Mouse (Mus musculus): ENCODE measurements around the gene Pik3c2g. TPM values are rescaled to one million over a fixed set of nuclear protein-coding genes. Genes with fewer than 3 reads are reported as not detected.

The Pik3c2g gene
- total and polyA plus RNA-seq, 2 experiments from 2014 or later, result 0.25 to 1.2 TPM

DNA sequence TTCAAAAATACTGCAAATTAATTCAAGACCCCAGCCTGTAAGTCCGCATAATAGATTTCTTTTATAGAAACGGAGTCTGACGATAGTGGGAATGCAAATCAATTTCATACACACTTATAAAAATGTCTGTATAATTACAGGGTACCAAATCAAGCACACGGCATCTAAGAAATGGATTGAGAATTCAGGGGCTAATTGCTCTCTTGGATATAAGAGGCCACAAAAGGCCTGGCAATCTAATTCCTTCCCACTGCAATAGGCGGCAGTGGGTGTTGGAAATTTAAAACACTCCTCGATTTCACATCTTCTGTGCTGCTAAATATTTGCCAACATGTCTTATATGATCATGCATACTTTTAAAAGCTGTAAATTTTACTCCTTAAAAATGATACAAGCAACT lies 402.1 kb downstream of the Pik3c2g start:
- H3K9ac ChIP-seq (replicated peaks; ENCODE audit: low read length, poor library complexity, severe bottlenecking), result no peak overlapping the region
- no peak for ATAC-seq (ENCODE audit: low FRiP score)
- DNase-seq (ENCODE audit: low spot score), result no peak
- no peaks in the 10 kb centered on the region for H3K27me3 ChIP-seq (ENCODE audit: insufficient read depth, low read length)
- H3K9me3 ChIP-seq (ENCODE audit: low read length), result no peaks in the 10 kb centered on the region
- no peaks in the 10 kb centered on the region for H3K36me3 ChIP-seq (ENCODE audit: insufficient read depth, low read length)
- no peak overlapping the region for H3K4me3 ChIP-seq (ENCODE audit: low read depth, low read length)
- no peaks in the 10 kb centered on the region for H3K4me1 ChIP-seq (ENCODE audit: insufficient read depth, low read length)
- TF ChIP-seq CTCF (IDR thresholded peaks at IDR 0.05), result no peak
- 34% methylated on average over 6 of the region's 6 CpGs for whole genome bisulfite sequencing
- H3K4me2 ChIP-seq (ENCODE audit: low read depth, low read length, poor library complexity, severe bottlenecking), result no peak overlapping the region
- no peak overlapping the region for H3K27ac ChIP-seq (ENCODE audit: low read depth, low read length)

DNA sequence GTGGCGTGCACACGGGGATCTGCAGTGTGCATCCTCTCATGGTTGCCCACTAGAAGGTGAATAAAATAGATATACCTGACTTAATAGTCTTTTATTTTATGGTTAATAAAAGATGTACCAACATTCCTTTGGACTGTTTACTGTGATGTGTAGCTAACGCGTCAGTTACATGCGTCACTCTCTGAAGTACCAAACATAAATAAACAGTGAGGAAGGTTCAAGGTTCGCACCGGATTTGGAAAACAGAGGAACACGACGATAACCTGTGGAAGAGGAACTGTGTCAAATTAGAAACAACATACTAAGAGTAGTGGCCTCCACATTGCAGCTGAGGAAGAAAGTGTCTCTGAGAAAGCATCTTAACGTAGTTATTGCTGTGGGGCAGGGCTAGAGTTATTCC lies 402.6 kb downstream of the Pik3c2g start:
- H3K4me3 ChIP-seq (ENCODE audit: low read depth, low read length), result no peak overlapping the region
- no peaks in the 10 kb centered on the region for H3K4me1 ChIP-seq (ENCODE audit: insufficient read depth, low read length)
- no peak overlapping the region for H3K9ac ChIP-seq (replicated peaks; ENCODE audit: low read length, poor library complexity, severe bottlenecking)
- no peak for ATAC-seq (ENCODE audit: low FRiP score)
- WGBS, result 85% methylated on average over 10 of the region's 10 CpGs
- H3K4me2 ChIP-seq (ENCODE audit: low read depth, low read length, poor library complexity, severe bottlenecking), result no peak overlapping the region
- H3K27me3 ChIP-seq (ENCODE audit: insufficient read depth, low read length), result no peaks in the 10 kb centered on the region
- H3K9me3 ChIP-seq (ENCODE audit: low read length), result no peaks in the 10 kb centered on the region
- DNase-seq (ENCODE audit: low spot score), result no peak
- no peak for TF ChIP-seq CTCF (IDR thresholded peaks at IDR 0.05)
- H3K27ac ChIP-seq (ENCODE audit: low read depth, low read length), result no peak overlapping the region
- H3K36me3 ChIP-seq (ENCODE audit: insufficient read depth, low read length), result no peaks in the 10 kb centered on the region

DNA sequence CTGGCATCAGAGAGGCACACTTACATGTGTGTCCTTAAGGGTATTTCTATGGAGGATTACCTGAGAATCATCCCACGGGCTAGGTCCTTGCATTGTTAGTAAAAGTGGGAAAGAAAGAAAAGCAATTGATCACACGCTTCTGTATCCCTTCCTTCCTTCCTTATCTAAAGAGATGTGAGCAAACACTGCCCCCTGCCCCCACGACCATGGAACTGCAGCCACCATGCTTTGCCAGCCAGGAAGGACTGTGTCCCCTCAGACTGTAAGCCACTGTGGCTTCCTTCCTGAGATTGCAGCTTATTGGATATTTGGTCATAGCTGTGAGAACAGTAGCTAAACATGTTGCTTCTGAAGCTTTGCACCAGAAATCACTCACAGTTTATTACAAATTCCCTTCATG lies 418.2 kb downstream of the Pik3c2g start:
- no peak overlapping the region for H3K4me3 ChIP-seq (ENCODE audit: low read depth, low read length)
- H3K9me3 ChIP-seq (ENCODE audit: low read length), result no peaks in the 10 kb centered on the region
- H3K9ac ChIP-seq (replicated peaks; ENCODE audit: low read length, poor library complexity, severe bottlenecking), result no peak overlapping the region
- ATAC-seq (ENCODE audit: low FRiP score) (no peak), DNase-seq (ENCODE audit: low spot score) (no peak)
- no peaks in the 10 kb centered on the region for H3K4me1 ChIP-seq (ENCODE audit: insufficient read depth, low read length)
- TF ChIP-seq CTCF (IDR thresholded peaks at IDR 0.05), result no peak
- H3K36me3 ChIP-seq (ENCODE audit: insufficient read depth, low read length), result no peaks in the 10 kb centered on the region
- H3K27ac ChIP-seq (ENCODE audit: low read depth, low read length), result no peak overlapping the region
- H3K27me3 ChIP-seq (ENCODE audit: insufficient read depth, low read length), result no peaks in the 10 kb centered on the region
- 83% methylated on average over 3 of the region's 3 CpGs for WGBS
- no peak overlapping the region for H3K4me2 ChIP-seq (ENCODE audit: low read depth, low read length, poor library complexity, severe bottlenecking)

Other genes with a start within 250 kb of the Pik3c2g start
- gene Rergl, start 85.2 kb upstream of the Pik3c2g start, total RNA-seq (2014; rRNA removed), result not detected in 2 replicates
- not detected in 2 replicates for gene Rergl, start 85.2 kb upstream of the Pik3c2g start, polyA plus RNA-seq (2015; fragmentation: Nextera tagmentation; extraction: Ambion mirVana)

Data from midbrain, postnatal 0 days (tissue).